Mouse (Mus musculus): ENCODE measurements at regions not wholly inside any gene's neighbourhood (a gene's known extent, or its start where the extent isn't known, plus 50 kb on each side); places are given as distances from the start of the nearest gene placed in this dataset.

DNA sequence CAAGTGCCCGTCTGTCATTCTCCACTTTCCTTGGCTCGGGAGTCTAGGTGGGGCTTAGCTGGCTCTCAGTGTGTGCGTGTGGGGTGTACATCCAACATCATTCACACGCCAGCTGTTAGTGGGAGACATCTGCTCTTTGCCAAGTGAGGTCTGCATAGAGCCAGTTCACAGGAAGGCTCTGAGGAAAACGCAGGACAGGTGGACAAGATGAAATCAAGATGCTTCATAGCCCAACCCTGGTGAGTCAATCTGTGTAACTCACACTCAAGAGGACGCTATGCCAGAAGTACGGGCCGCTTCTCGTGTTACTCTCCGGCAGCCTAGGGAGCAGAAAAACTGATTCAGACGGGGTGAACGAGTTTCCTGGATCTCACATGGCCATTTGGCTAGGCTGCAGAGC is 148.2 kb upstream of the Atp6ap2 start:
- Histone ChIP-seq H3K4me2 (no peak overlapping the region), H3K27ac (no peak overlapping the region), H3K4me1 (replicated peaks) (no peaks in the 10 kb centered on the region), H3K27me3 (no peaks in the 10 kb centered on the region), H3K36me3 (no peaks in the 10 kb centered on the region), H3K9ac (no peak overlapping the region), H3K4me3 (replicated peaks) (no peak overlapping the region), H3K9me3 (replicated peaks) (no peaks in the 10 kb centered on the region)
- no peak for DNase-seq
- 64% methylated on average over 12 of the region's 12 CpGs for WGBS (ENCODE audit: insufficient replicate concordance)
- no peak for ATAC-seq (ENCODE audit: low read depth)

- WGBS (ENCODE audit: insufficient replicate concordance): 35% methylated on average over 5 of the region's 5 CpGs
- DNase-seq (no peak), ATAC-seq (ENCODE audit: low read depth) (no peak)
- no peak overlapping the region for H3K9ac ChIP-seq
- no peak overlapping the region for H3K27ac ChIP-seq
- H3K27me3 ChIP-seq: no peaks in the 10 kb centered on the region
- H3K36me3 ChIP-seq: no peaks in the 10 kb centered on the region
- no peaks in the 10 kb centered on the region for H3K4me1 ChIP-seq (replicated peaks)
- no peak overlapping the region for H3K4me3 ChIP-seq (replicated peaks)
- H3K9me3 ChIP-seq (replicated peaks): no peaks in the 10 kb centered on the region
- no peak overlapping the region for H3K4me2 ChIP-seq
These were observed 143.8 kb upstream of the Atp6ap2 start for GRCm38 (mm10) chrX:12443794-12444193.

DNA sequence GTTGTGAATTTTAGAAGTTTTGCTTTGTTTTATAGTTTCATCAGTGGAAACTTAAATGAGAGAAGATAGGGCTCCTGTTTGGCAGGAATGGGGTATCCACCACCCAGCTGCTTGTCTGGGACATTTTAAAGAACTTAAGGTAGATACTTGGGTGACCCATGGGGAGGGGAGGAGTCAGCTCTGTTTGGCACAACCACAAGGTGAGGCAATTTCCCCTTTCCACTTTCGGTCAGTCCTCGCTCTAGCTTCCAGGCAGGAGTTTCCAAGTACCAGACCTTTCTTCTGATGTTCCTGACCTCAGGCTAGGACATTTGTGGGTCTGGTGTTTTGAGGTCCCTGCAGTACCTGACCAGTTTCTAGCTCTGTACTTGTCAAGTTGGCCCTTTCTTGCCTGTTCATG is 142.5 kb upstream of the Atp6ap2 start:
- no peak overlapping the region for H3K4me2 ChIP-seq
- no peaks in the 10 kb centered on the region for H3K9me3 ChIP-seq (replicated peaks)
- ATAC-seq (ENCODE audit: low read depth): no peak
- H3K4me1 ChIP-seq (replicated peaks): no peaks in the 10 kb centered on the region
- H3K27me3 ChIP-seq: no peaks in the 10 kb centered on the region
- 30% methylated on average over 2 of the region's 2 CpGs for WGBS (ENCODE audit: insufficient replicate concordance)
- no peak overlapping the region for H3K9ac ChIP-seq
- DNase-seq: no peak
- H3K36me3 ChIP-seq: no peaks in the 10 kb centered on the region
- no peak overlapping the region for H3K27ac ChIP-seq
- H3K4me3 ChIP-seq (replicated peaks): no peak overlapping the region

DNA sequence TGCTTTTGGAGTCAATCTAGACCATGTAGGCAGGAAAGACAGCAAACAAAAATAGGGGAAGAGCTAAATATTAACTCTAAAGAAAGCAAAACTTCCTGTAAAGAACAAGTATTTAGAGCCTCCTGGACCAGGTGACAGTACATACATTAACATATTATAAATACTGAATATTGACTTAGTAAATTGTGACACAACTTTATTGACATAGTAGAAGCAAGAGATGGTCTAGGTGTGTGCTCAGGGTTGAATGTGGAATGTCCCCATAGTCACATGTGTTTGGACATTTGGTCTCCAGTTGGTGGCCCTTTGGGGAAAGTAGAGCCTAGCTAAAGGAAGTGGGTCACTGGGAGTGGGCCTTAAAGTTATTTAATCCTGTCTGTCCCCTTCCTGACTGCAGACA is 139.6 kb upstream of the Atp6ap2 start:
- no peak; the same call in 1 of the 2 replicates for ATAC-seq (ENCODE audit: low read depth)
- H3K9me3 ChIP-seq (replicated peaks): no peaks in the 10 kb centered on the region
- no peak overlapping the region for H3K27ac ChIP-seq
- no peaks in the 10 kb centered on the region for H3K27me3 ChIP-seq
- H3K4me2 ChIP-seq: no peak overlapping the region
- no peak for DNase-seq
- no peaks in the 10 kb centered on the region for H3K36me3 ChIP-seq
- H3K4me3 ChIP-seq (replicated peaks): no peak overlapping the region
- H3K9ac ChIP-seq: no peak overlapping the region
- no peaks in the 10 kb centered on the region for H3K4me1 ChIP-seq (replicated peaks)

- Histone ChIP-seq H3K27me3 (no peaks in the 10 kb centered on the region), H3K4me2 (no peak overlapping the region), H3K9me3 (replicated peaks) (no peaks in the 10 kb centered on the region), H3K36me3 (no peaks in the 10 kb centered on the region), H3K9ac (no peak overlapping the region), H3K27ac (no peak overlapping the region), H3K4me3 (replicated peaks) (no peak overlapping the region), H3K4me1 (replicated peaks) (no peaks in the 10 kb centered on the region)
- DNase-seq (no peak), ATAC-seq (ENCODE audit: low read depth) (peak; percentile 51; the same call in 1 of the 2 replicates)
- 64% methylated on average over 3 of the region's 3 CpGs for WGBS (ENCODE audit: insufficient replicate concordance)
These were observed 137.9 kb upstream of the Atp6ap2 start for GRCm38 (mm10) chrX:12449688-12450087.

DNA sequence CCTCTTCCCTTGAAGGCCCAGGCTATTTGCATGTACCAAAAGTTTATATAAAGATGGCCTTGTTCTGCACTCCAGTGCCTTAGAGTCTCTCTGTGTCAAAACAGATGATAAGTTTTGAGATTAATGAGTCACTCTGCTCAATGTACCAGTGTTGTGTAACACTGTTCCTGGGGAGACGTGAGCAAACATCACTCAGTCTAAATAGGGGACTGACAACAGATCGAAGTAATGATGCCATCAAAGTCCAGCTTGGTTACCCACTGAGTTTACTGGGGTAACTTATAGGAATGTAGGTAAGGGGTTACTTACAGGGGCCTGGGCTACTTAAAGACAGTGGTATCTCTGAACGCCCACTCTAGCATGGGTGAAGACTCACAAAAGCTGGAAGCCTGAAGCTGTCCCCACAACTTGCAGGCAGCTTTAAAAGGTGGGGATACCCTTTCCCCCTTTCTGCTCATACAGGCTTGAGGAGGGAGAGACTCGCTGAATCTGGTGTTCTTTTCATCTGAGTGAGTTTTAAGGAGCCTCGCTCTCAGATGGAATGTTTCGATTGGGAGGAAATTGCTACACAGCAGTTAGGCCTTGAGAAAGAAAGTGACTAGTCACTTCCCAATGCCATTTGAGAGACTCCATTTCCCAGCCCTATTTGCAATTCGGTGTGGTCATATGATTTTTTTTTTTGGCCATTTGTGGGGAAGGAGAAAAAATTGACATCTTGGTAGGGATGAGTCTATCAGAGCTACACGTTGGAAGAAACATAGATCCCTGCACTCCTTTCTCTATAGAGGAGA is 134.4 kb upstream of the Atp6ap2 start:
- H3K27ac ChIP-seq: peak overlapping the region; percentile 50
- DNase-seq (no peak), ATAC-seq (ENCODE audit: low read depth) (peak; percentile 61)

GRCm38 (mm10) chrX:12461657-12462056 is 125.9 kb upstream of the Atp6ap2 start:
- Histone ChIP-seq H3K9me3 (replicated peaks) (no peaks in the 10 kb centered on the region), H3K36me3 (no peaks in the 10 kb centered on the region), H3K4me2 (no peak overlapping the region), H3K4me1 (replicated peaks) (no peaks in the 10 kb centered on the region), H3K27me3 (no peaks in the 10 kb centered on the region), H3K9ac (no peak overlapping the region), H3K27ac (no peak overlapping the region), H3K4me3 (replicated peaks) (no peak overlapping the region)
- DNase-seq (no peak), ATAC-seq (ENCODE audit: low read depth) (no peak)
- WGBS (ENCODE audit: insufficient replicate concordance): 48% methylated on average over 2 of the region's 2 CpGs

More for the DNA sequence above, 134.4 kb upstream of the Atp6ap2 start:
- Histone ChIP-seq H3K36me3 (no peaks in the 10 kb centered on the region), H3K4me1 (replicated peaks) (no peaks in the 10 kb centered on the region), H3K4me3 (replicated peaks) (no peak overlapping the region), H3K9ac (no peak overlapping the region), H3K4me2 (no peak overlapping the region), H3K27me3 (no peaks in the 10 kb centered on the region), H3K9me3 (replicated peaks) (no peaks in the 10 kb centered on the region)
- 60% methylated on average over 8 of the region's 8 CpGs for WGBS (ENCODE audit: insufficient replicate concordance)

DNA sequence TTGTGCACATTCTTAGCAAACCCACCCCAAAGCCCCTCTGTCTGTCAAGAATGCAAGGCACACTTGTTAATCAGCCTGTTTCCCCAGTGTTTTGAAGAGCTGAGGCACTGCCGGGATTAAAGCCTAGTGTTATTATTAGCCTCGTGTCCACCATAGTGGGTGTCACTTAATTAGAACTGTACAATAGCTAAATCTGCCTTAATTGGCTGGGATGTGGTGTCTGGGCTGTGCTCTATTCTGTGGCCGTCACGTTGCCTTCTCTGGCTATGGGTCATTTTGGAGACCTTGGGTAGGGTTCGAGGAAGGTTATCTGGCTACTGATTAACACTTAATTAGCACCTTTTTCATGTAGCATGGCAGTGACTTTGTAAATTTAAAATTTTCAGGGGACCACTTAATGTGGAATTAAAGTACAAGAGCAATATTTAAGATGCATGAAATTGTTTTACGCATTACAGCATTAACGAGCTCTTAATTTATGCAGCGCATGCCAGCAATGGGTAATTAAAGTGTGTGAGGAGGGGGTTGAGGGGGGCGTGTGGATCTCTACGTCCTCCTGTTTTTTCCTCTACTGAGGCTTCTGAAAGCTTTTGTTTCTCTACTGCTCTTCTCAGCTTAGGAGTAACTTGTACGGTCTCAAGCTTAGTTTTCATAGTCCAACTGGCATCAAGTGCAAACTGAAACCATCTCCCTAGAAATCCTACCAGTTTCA is 124.5 kb upstream of the Atp6ap2 start:
- ATAC-seq (ENCODE audit: low read depth): no peak
- DNase-seq: no peak
- H3K4me3 ChIP-seq (replicated peaks): no peak overlapping the region
- H3K27me3 ChIP-seq: no peaks in the 10 kb centered on the region
- WGBS (ENCODE audit: insufficient replicate concordance): 70% methylated on average over 11 of the region's 11 CpGs
- no peak overlapping the region for H3K27ac ChIP-seq
- 0 out of 2 replicates have a peak, but pooled peaks cover 4% of the 10 kb centered on the region for H3K4me1 ChIP-seq (replicated peaks)
- H3K36me3 ChIP-seq: no peaks in the 10 kb centered on the region
- H3K9ac ChIP-seq: no peak overlapping the region
- no peak overlapping the region for H3K4me2 ChIP-seq
- no peaks in the 10 kb centered on the region for H3K9me3 ChIP-seq (replicated peaks)

DNA sequence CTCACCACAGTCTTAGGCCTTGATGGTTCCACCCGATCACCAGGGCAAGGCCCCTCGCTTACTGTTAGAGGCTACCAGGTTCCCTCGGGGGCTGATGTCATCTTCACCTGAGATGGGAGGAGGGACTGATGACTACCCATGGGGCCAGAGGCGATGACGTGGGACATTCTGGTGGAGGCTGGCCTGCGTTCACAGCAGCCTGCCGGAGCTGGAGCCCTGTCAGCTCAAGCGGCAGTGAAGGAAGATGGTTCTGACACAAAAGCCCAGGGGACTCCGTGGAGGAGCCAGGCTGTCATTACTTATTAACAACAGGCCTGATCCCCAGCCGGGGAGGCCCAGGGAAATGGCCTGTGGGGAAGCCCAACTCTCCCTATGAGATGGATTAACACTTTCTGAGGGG is 121.3 kb upstream of the Atp6ap2 start:
- Histone ChIP-seq H3K9me3 (replicated peaks) (no peaks in the 10 kb centered on the region), H3K4me1 (replicated peaks) (0 out of 2 replicates have a peak, but pooled peaks cover 4% of the 10 kb centered on the region), H3K4me3 (replicated peaks) (no peak overlapping the region), H3K9ac (no peak overlapping the region), H3K27me3 (no peaks in the 10 kb centered on the region), H3K27ac (no peak overlapping the region), H3K36me3 (no peaks in the 10 kb centered on the region), H3K4me2 (no peak overlapping the region)
- 52% methylated on average over 10 of the region's 10 CpGs for WGBS (ENCODE audit: insufficient replicate concordance)
- no peak for ATAC-seq (ENCODE audit: low read depth)
- DNase-seq: no peak

DNA sequence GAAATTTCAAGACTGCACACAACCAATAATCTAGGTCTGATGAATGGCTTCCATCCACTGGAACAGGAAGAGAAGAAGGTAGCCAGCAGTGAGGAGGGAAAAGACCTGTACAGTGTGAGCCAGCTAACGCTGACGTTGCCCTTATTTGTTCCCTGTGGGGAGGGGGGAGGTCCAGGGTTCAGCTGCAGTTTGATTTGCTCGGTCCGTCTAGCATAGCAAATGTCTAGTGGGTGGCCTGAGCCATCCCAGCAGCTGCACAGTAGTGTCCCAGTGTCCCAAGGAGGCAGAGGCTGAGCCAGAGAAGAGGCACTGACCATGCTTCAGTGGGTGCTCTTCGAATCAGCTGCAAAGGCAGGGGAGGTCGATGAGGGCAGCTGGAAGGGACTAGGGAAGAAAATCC is 120.7 kb upstream of the Atp6ap2 start:
- no peak overlapping the region for H3K4me3 ChIP-seq (replicated peaks)
- DNase-seq: no peak
- 45% methylated on average over 6 of the region's 6 CpGs for WGBS (ENCODE audit: insufficient replicate concordance)
- H3K9me3 ChIP-seq (replicated peaks): no peaks in the 10 kb centered on the region
- no peaks in the 10 kb centered on the region for H3K27me3 ChIP-seq
- no peak overlapping the region for H3K9ac ChIP-seq
- ATAC-seq (ENCODE audit: low read depth): peak; percentile 67
- H3K4me2 ChIP-seq: no peak overlapping the region
- no peaks in the 10 kb centered on the region for H3K36me3 ChIP-seq
- H3K27ac ChIP-seq: peak overlapping the region; percentile 64
- H3K4me1 ChIP-seq (replicated peaks): 0 out of 2 replicates have a peak, but pooled peaks cover 4% of the 10 kb centered on the region

GRCm38 (mm10) chrX:12467528-12468179 is 119.9 kb upstream of the Atp6ap2 start:
- no peak overlapping the region for H3K9ac ChIP-seq
- H3K27me3 ChIP-seq: no peaks in the 10 kb centered on the region
- 32% methylated on average over 10 of the region's 10 CpGs for WGBS (ENCODE audit: insufficient replicate concordance)
- no peak overlapping the region for H3K4me2 ChIP-seq
- no peaks in the 10 kb centered on the region for H3K9me3 ChIP-seq (replicated peaks)
- ATAC-seq (ENCODE audit: low read depth) (peak; percentile 36; the same call in 1 of the 2 replicates), DNase-seq (no peak)
- 0 out of 2 replicates have a peak, but pooled peaks cover 4% of the 10 kb centered on the region for H3K4me1 ChIP-seq (replicated peaks)
- no peak overlapping the region for H3K4me3 ChIP-seq (replicated peaks)
- H3K27ac ChIP-seq: peak overlapping the region; percentile 64
- no peaks in the 10 kb centered on the region for H3K36me3 ChIP-seq
